Mouse (Mus musculus): ENCODE measurements at regions not wholly inside any gene's neighbourhood (a gene's known extent, or its start where the extent isn't known, plus 50 kb on each side); places are given as distances from the start of the nearest gene placed in this dataset.

DNA sequence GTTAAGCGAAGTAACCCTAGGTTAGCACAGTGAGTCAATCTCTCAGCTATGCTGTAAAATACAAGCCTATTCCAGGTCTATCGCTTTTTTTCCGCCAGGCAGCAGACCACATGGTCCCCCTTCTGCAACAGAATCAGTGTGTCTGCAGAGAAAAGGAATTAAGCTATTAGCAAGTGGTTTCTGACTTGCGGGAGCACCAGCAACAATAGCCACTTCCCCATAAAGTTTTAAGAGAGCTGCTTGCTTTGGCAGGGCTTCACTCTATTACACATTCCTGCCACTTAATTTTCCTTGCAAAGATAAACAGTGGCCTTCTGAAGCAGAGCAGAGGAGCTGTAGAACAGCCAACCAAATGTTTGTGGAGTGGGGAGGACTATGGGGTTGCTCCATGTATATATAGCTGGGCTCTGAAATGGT is 59.8 kb upstream of the Osmr start:
- DNase-seq (ENCODE audit: inconsistent age in 2 of 2, low spot score in 1 of 2), result no peak

DNA sequence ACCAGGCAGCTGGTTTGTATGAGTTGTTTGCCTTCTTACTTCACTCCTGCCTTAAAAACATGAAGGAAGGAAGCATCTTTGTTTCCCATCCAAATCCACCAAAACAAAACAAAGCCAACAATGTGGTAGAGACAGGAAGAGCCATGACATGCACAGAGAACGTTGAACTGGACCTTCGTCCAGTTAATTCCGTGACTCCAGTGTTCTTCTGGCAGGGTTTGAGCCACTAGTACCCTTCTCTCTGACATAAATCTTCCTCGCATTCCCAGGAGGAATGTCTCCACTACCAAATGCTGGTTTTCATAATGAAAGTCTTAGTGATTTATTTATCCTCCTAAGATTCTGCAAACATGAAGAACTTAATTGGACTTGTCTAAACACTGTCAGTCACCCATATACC is 66.7 kb upstream of the Osmr start:
- no peak for DNase-seq (ENCODE audit: inconsistent age in 2 of 2, low spot score in 1 of 2)

DNA sequence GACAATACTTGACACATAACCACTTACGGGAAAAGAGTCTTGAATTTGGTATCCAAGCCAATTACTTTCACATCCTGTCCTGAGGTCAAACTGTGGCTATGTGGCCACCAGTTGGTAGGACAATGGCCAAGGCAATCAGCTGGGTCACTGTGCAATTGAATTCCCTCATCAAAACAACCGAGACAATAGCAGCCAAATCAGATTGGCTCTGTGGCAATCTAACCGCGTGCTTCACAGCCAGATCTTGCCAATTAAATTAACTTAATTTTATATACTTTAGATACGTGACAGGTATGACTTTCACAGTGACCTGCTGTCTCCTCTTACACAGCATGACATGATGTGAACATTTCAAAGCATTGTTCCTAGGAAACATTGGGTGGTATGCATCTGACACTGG is 74.5 kb upstream of the Osmr start:
- DNase-seq (ENCODE audit: inconsistent age in 2 of 2, low spot score in 1 of 2), result no peak

DNA sequence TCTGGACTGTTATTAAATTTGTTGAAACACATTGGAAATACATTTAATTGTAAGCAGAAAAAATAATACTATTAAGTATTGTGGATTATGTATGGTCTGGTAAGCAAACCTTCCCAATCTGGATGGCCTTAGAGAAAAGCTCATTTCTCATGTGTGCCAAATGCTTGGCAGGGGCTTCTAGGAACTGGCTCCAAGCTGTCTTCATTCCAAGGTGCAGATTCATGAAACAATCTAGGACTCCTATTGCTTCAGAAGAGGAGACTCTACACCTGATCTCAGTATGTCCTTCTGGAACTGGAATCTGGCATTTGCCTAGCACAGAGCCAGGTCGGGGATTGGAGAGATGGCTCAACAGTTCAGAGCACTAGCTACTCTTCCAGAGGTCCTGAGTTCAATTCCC is 74.9 kb upstream of the Osmr start:
- DNase-seq (ENCODE audit: inconsistent age in 2 of 2, low spot score in 1 of 2), result no peak

DNA sequence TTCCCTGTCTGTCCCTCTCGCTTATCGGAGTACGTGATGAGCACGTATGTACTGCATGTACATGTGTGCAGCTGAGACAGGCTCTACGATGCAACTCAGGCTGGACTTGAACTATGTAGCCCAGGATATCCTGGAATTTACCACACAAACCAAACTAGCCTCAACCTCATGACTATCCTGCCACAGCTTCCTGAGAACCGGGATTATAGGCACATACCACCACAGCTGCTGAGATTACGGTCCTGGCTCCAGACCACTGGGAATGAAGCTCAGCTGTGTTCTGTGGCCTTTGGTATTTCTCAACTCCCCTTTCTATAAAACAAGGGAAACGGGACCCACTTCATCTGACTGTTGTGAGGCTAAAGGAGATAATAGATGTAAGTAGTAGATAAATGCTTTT is 75.7 kb upstream of the Osmr start:
- no peak for DNase-seq (ENCODE audit: inconsistent age in 2 of 2, low spot score in 1 of 2)

DNA sequence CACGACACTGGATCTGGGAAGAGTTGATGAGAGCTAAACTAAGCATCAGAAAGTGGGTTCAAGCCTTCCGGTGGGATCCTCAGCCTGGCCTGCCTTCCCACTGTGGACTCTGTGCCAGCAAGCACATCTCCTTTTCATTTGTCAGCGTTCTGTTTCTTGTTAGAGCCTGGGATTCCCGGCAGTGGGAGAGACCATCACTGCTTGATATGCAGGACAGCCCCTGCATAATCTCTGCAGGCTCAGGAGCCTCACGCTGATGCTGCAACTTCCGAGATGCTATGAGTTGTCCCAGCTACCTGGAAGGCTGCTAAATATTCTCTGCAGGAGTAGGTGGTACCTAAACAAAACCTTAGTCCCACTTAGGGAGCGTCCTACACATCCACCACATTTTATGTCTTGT is 78.8 kb upstream of the Osmr start:
- DNase-seq (ENCODE audit: inconsistent age in 2 of 2, low spot score in 1 of 2), result no peak

DNA sequence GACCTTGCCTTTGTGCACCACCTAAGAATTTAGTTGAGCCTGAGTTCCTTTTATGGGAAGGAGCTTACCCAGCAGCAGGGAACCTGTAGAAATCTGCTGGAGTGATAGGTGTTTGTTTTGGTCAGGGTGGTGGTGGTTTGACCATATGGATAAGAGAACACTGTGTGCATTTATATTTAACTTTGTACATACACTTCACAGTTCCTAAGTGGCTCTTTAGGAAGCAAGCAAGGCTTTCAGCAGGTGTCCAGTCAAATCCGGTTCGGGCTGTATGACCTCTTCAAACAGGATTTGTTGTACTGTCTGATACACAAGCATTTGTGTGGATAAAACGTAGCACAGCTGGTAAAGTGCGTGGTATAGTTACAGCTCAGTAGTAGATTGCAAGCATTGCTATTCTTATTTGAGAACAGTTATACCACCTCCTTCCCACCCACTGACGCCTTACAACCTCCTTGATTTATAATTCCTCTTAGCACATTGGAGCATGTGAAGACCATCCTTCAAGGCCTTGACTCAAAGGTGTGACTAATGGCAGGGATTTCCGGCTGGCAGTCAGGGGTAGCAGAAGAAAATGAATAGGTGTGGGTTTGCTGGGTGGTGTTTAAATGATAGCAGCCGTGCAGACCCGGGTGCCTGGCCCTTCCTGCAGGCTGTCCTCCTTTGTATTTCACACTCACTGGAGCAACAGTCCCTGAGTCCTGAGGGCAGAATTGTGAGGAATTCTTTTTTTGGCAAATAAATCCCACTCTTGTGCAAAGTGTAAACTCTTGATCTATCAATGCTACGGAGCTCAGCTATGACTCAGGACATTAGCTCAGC is 79.4 kb upstream of the Osmr start:
- no peak for DNase-seq (ENCODE audit: inconsistent age in 2 of 2, low spot score in 1 of 2)

DNA sequence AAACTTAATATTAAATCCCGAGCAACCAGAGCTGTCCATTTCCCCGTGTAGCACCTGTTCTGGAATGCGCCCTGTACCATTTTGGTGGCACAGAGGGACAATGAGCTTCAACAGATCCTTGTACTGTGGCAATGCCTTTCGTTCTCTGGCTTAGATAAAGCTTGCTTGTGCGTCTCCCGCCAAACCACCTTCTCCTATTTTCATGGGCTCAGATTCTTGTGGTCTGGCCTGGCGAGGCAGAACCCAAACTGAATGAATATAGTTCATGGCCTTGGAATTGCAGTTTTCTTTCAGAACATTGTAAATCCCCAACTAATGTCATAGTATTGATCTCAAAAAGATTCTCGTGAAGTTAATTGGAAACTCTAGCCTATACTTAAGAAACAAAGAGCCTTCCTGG is 85.1 kb upstream of the Osmr start:
- no peak for DNase-seq (ENCODE audit: inconsistent age in 2 of 2, low spot score in 1 of 2)

DNA sequence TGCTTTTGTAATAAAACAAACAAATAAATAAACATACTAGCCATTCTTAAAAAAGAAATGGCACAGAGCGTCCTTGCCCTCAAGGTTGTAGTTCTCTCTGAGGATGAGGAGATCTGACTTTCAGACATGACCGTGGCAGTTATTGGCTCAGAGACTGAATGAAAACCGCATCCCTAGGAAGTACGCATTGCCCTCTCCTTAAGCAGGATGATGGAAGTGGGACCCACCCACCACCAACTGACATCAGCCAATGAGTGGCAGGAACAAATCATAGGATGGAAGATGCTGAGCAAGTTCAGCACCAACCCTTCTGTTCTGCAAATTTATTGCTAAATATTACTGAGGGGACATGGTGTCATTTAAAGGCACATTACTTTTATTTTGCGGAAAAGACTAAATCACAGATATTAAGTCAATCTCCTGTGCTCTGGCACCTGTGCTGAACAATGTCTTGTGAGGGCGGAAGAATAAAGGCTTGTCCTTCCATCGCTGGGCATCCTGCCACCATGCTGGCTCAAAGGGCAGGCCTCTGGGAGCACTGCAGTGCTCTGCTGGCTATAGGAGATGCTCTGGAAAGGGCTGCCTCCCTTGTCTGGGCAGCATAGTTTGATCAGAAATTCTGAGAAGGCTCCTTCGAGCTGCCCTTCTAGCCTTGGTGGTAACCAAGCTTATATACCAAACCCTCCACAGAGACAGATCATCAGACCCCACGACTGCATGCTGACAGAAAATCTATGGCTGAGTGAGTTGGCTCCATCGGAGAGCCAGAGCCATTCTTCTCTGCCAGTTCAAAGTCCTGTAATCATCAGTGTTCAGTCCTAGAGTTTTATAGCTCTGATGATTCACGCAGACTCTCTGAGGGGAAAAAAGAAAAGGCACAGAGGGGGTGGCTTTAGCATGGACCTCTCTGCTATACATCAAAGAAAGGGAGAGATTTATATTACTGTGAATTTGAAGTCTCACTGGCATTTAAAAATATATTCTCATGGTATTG is 86.3 kb upstream of the Osmr start:
- DNase-seq (ENCODE audit: inconsistent age in 2 of 2, low spot score in 1 of 2), result peak; percentile 12 to 35

DNA sequence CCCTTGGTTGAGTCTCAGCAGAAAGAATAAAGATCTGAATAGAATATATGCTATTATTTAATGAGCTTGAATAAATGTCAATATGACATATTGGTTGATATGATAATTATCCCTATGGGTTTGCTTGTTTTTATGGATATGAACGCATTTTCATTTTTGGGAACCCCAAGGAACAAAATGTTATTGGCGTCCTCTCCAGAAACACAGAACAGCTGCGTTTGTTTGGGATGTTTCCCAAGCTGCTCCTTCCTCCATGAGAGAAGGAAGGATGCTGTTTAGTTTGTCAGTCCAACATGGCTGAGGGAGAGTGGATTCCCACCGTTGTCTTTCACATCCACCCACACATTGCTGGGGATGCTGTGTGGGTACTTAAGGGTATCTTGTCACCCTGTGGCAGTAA is 89.9 kb upstream of the Osmr start:
- no peak for DNase-seq (ENCODE audit: inconsistent age in 2 of 2, low spot score in 1 of 2)

DNA sequence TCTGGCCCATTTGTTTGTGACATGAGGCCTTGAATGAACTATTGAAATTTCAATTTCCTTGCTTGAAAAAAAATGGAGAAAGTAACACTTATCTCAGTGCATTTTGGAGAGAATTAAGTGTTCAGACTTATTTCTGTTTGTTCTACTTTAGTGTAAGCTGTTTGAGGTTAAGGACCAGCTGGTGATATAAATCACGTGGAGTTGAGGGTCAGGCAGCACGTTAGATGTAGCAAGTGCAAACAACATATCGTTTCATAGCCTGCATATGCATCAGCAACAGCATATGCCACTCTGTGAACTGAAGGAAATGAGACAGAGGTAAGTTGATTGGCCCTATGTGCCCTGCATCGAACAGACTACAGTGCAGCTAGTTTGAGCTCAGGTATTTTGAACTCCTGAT is 90.7 kb upstream of the Osmr start:
- no peak for DNase-seq (ENCODE audit: inconsistent age in 2 of 2, low spot score in 1 of 2)

DNA sequence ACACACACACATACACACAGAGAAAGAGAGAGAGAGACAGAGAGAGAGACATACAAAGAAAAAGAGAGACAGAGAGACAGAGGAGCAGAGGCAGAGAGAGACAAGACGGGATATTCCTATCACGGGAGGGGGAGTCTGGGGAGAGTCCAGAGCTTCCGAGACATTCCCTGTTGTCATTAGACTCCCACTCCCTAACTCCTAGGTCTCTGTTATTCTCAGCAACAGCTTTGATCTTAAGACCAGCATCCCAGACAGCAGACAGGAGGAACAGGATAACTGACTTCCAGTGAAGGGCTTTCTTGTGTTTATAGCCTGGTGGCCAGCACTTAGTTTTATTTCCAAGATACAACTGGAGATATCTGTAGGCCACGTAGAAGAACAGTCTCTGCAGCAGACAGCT is 99.6 kb upstream of the Osmr start:
- no peak for DNase-seq (ENCODE audit: inconsistent age in 2 of 2, low spot score in 1 of 2)

DNA sequence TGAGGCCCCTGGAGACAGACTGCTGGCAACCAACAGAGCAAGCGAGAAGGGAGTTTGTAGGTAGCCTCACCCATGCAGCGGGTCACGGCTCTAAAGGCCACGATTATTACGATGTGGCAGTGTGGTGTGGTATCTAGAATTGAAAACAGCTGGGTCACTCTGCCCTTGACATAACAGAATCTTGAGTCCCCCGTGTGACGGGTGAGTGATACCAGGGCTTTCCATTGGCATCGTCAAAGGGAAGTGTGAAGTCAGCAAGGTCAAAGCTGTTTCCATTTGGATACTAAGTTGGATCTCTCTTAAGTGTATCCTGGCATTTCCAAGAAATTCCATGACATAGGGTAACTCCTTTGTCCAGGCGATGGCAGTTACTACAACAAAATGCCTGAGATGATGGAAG is 106.7 kb upstream of the Osmr start:
- DNase-seq (ENCODE audit: inconsistent age in 2 of 2, low spot score in 1 of 2), result no peak

DNA sequence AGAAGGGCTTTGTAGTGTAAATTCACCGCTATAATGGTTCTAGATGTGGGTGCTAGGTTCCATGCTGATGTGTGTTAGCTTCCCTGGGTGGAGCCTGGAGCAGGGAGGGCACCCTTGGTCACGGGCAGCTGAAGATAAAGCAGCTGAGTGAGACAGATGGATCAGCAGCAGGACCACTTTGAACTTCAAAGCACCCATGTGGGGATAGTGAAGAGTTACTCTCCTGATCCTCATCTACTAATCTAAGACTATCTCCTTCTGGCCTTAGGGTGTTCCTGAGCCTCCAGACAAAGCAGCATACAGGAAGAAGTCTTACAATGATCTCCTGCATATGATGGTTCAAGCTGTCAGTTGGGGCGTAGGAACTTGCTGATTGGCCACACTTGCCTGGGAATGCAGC is 107.1 kb upstream of the Lifr start:
- no peak for DNase-seq (ENCODE audit: inconsistent age in 2 of 2, low spot score in 1 of 2)

DNA sequence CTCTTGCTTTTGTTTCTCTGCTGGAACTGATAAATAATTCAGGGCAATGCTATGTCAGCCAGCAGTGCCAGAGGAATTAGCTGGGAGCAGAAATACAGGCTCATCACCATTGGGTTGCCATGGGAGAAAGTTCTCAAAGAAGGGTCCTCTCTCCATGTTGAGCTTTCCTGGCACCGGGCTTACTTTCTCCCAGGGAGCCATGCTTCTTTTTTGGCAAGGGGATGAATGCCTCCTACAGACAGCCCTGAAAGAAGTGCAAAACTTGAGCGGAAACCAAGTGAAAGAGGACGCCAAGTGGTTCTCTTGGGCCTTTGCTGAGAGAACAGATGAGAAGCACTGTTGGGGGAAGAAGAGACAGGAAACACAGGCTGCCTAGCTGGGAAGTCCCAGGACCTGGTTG is 102.2 kb upstream of the Lifr start:
- no peak for DNase-seq (ENCODE audit: inconsistent age in 2 of 2, low spot score in 1 of 2)

DNA sequence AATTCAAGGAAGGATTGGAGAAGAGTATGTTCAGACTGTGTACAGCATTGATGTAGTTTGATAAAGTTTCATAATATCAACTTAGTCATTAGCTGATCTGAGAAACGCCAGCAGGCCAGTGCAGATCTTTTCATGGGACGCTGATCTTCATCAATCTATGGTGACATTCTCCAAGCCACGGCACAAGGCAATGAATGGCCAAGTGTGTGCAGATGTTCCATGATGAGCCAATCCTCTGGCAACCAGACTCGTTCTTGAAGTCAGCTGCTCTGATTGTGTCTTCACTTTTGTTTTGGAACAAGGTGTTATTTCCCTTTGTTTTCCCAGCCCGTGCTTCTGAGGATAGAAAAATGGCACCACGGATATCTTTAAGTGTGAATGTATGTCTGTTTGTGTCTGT is 101.3 kb upstream of the Lifr start:
- no peak for DNase-seq (ENCODE audit: inconsistent age in 2 of 2, low spot score in 1 of 2)

DNA sequence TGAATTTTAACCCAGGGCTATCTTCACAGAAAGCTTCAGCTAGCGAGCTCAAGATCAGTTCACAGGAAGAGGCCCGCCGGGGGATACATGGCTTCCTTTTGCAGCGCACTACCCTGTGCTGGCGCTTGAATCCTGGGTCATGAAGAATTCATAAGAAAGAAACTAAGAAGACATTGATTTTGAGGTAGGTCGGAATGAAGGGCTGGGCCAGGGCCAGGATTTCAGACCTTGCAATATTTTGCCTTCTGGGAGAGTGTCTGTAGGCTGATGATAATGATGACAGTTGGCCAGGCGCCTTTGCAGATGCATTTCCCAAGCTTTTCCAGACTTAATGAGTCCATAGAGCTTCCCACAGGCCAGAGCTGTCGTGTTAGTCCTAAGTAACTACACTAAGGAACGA is 97.2 kb upstream of the Lifr start:
- no peak for DNase-seq (ENCODE audit: inconsistent age in 2 of 2, low spot score in 1 of 2)

DNA sequence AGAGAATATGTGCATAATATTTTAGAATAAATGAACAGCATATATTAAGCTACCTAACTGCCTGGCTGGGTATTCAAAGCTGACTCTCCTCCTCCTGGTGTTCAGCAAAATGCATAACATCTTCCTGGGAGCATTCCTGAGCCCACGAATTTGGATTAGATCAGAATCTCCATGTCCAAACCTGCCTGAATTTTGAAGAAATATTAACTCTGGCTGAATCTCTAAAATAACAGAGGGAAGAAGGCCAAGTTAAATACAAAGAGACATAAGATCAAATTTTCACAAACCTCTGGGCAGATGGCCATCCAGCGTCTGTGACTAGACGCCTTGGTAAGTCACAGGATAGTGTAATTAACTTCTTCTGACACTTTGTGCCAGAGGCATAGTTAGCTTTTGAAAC is 95.2 kb upstream of the Lifr start:
- no peak for DNase-seq (ENCODE audit: inconsistent age in 2 of 2, low spot score in 1 of 2)

DNA sequence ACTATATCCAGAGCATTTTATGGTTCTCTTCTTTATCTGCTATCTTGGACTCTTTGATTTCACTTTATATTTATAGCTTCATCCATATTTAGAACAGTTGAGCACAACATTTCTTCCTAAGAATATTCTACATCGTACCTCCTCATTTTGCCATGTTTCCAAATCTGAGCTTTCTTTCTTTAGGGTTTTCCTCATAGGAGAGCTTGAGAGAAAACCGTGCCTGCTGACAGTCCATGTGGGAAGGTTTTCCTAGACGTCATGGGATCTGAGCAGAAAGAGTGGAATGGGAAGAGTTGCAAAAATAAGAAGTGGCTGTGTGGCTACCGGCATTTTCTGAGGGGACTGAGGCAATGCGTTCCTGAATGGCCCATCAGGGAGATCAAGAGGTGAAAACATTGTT is 92.5 kb upstream of the Lifr start:
- DNase-seq (ENCODE audit: inconsistent age in 2 of 2, low spot score in 1 of 2), result no peak

DNA sequence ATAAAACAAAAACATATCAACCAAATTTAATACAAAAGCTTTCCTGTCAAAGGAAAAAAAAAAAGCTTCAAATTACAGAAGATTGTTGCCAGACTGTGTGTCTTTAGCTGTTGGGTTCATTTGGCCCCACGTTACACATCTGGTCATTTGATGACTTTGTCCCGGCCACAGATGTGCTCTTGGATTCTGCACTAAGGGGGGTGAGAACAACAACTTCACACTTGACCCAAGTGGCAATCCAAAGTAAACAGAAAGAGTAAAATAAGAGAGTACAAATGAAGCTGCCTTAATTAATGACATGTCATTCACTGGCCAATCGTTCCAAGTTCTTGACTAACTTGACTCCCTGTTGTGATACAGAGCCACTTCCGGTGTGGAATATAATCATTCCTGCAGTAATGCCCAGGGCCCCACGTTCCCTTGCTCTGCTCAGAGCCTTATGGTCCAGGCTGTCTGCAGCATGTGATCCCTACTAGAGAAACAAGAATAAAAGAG is 91.8 kb upstream of the Lifr start:
- DNase-seq (ENCODE audit: inconsistent age in 2 of 2, low spot score in 1 of 2), result no peak

DNA sequence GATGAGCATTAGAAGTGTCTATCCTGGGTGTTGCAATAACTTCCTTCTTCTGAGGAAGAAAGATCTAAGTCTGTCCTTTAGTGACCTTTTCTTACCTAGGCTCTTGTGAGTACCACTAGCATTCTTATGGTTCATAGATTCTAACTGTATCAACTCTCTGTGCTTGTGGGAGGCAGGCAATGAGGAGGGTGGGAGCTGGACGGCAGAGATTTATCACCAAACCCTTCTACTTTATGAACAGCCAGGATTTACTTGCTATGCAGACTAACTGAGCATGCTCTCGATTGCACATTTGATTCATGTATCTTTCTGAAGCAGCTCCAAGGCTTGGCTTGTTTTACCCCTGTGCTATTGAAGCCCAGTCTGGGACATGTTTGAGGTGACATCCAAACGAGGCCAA is 90.7 kb upstream of the Lifr start:
- no peak for DNase-seq (ENCODE audit: inconsistent age in 2 of 2, low spot score in 1 of 2)

DNA sequence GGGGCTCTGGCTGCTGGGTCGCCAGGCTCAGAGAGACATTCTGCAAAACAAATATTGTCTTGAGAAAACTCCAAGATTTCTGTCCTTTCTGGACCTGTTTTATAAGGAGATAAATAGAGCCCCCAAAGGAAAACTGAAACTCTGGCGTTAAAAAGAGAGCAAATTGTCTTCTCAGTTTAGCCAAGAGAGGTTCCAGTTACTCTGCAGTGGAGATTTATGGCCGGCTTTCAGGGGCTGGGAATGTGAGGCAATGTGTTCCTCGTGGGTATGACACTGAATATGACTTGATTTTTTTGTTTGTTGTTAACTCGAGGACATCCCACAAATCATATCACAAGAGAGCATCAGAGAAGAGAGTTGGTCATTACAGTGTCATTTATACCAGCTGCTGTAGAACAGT is 88.2 kb upstream of the Lifr start:
- no peak for DNase-seq (ENCODE audit: inconsistent age in 2 of 2, low spot score in 1 of 2)
